Mouse (Mus musculus) forebrain, embryonic 14.5 days (tissue): ENCODE measurements around the gene Dbr1. TPM values are rescaled to one million over a fixed set of nuclear protein-coding genes. Genes with fewer than 3 reads are reported as not detected.

Source experiments
- polyA plus RNA-seq: library from polyadenylated mRNA; unstranded; fragments of >200 nt; fragmentation: Nextera tagmentation; extraction: Ambion mirVana; gene quantifications from 2 replicates; pipeline ENCODE4 v1.2.1, GENCODE M21; 2014

Dbr1 gene
- polyA plus RNA-seq, 1 experiment from 2014 or later = 22.0 TPM

Other genes with a start within 250 kb of the Dbr1 start
- 0.52 and 0.58 TPM in 2 replicates for gene Esyt3, start 217.2 kb upstream of the Dbr1 start, polyA plus RNA-seq
- 51.8 and 56.8 TPM in 2 replicates for gene Mras, start 138.4 kb upstream of the Dbr1 start, polyA plus RNA-seq
- 0.54 and 1.5 TPM in 2 replicates for gene Nme9, start 124.3 kb upstream of the Dbr1 start, polyA plus RNA-seq
- 60.6 and 68.7 TPM in 2 replicates for gene Armc8, start 6.9 kb upstream of the Dbr1 start, polyA plus RNA-seq
- gene A4gnt, start 36.7 kb downstream of the Dbr1 start, polyA plus RNA-seq = not detected in 2 replicates
- gene Dzip1l, start 53.7 kb downstream of the Dbr1 start, polyA plus RNA-seq = 6.4 and 7.2 TPM in 2 replicates
- not detected in 2 replicates for gene Cldn18, start 141.5 kb downstream of the Dbr1 start, polyA plus RNA-seq